Mouse (Mus musculus) bone marrow, adult 2 months (tissue): ENCODE measurements around the gene Cmtm6.

Experiments used
- CTCF ChIP-seq: fragments of 200-500 bp; IDR thresholded peaks from 2 replicates; pipeline ENCODE4 v1.5.1; 2011; ENCODE audit warnings: low read length, control low read depth; ENCODE audit not compliant: control insufficient read depth, insufficient read depth
- POLR2A ChIP-seq: fragments of 200-500 bp; IDR thresholded peaks from 2 replicates; pipeline ENCODE4 v1.6.1; 2011; ENCODE audit warnings: low read depth, mild to moderate bottlenecking, control low read depth, low read length, borderline replicate concordance; ENCODE audit not compliant: control insufficient read depth

- no peak for TF ChIP-seq CTCF
- TF ChIP-seq POLR2A, result no peak
These were observed 43.7 kb downstream of the Cmtm6 start for GRCm38 (mm10) chr9:114774629-114775028.
